Mouse (Mus musculus) heart, postnatal 0 days (tissue): ENCODE measurements around the gene Cd244a. TPM values are rescaled to one million over a fixed set of nuclear protein-coding genes. Genes with fewer than 3 reads are reported as not detected.

ENCODE experiments used
- ATAC-seq: fragments of 200-750 bp; cut with Nextera tagmentation; 2 replicates; pipeline ENCODE4 v1.8.0; 2017; ENCODE audit warnings: low read depth, moderate number of reproducible peaks, moderate library complexity; ENCODE audit not compliant: insufficient read depth
- DNase-seq: peaks from one replicate; pipeline ENCODE4 v3.0.0-alpha.2; 2016; ENCODE audit warnings: low spot score
- H3K27ac ChIP-seq: fragments of 300-500 bp; sonication (generic); 2 replicates; pipeline ENCODE4 v1.5.1; 2014; ENCODE audit warnings: low read depth, mild to moderate bottlenecking
- H3K27me3 ChIP-seq: fragments of 300-500 bp; sonication (generic); 2 replicates; pipeline ENCODE4 v1.6.1; 2014; ENCODE audit warnings: low read length, mixed read lengths; ENCODE audit not compliant: control insufficient read depth, insufficient read depth
- H3K36me3 ChIP-seq: fragments of 300-500 bp; sonication (generic); replicated peaks from 2 replicates; pipeline ENCODE4 v1.6.1; 2014; ENCODE audit warnings: low read length, mixed read lengths; ENCODE audit not compliant: control insufficient read depth, insufficient read depth
- H3K4me1 ChIP-seq: fragments of 300-500 bp; sonication (generic); 2 replicates; pipeline ENCODE4 v1.6.1; 2014; ENCODE audit warnings: antibody characterized with exemption; ENCODE audit not compliant: control insufficient read depth, insufficient read depth
- H3K4me2 ChIP-seq: fragments of 300-500 bp; sonication (generic); 2 replicates; pipeline ENCODE4 v1.6.1; 2014; ENCODE audit warnings: low read depth, mild to moderate bottlenecking, low read length, moderate library complexity
- H3K4me3 ChIP-seq: fragments of 300-500 bp; sonication (generic); 2 replicates; pipeline ENCODE4 v1.5.1; 2014; ENCODE audit warnings: low read depth, low read length
- H3K9ac ChIP-seq: fragments of 300-500 bp; sonication (generic); replicated peaks from 2 replicates; pipeline ENCODE4 v1.6.1; 2014; ENCODE audit warnings: low read depth, low read length, mixed read lengths
- H3K9me3 ChIP-seq: fragments of 300-500 bp; sonication (generic); replicated peaks from 2 replicates; pipeline ENCODE4 v1.6.1; 2016; ENCODE audit warnings: low read length; ENCODE audit not compliant: control insufficient read depth
- CTCF ChIP-seq: IDR thresholded peaks from 2 replicates; pipeline ENCODE4 v1.5.1; 2016; ENCODE audit warnings: antibody characterized with exemption, control low read depth, low read depth
- EP300 ChIP-seq: IDR thresholded peaks from 2 replicates; pipeline ENCODE4 v1.6.1; 2016; ENCODE audit warnings: antibody characterized with exemption, low read depth
- WGBS: fragments of 180-500 bp; shearing (Covaris S2); extraction: QIAGEN DNeasy Blood & Tissue Kit; methylation state at CpG from one replicate; pipeline ENCODE4 v1.1.7; 2014; 5-methylcytosine and 5-hydroxymethylcytosine counted together
- polyA plus RNA-seq: library from polyadenylated mRNA; unstranded; fragments of >200 nt; fragmentation: Nextera tagmentation; extraction: Ambion mirVana; gene quantifications from 2 replicates; pipeline ENCODE4 v1.2.1, GENCODE M21; 2015
- total RNA-seq: library from RNA; depleted of rRNA; stranded (reverse); fragments of >200 nt; gene quantifications from 2 replicates; pipeline ENCODE4 v1.2.3, GENCODE M21; 2014; ENCODE audit warnings: low replicate concordance

Cd244a gene
- total and polyA plus RNA-seq, 2 experiments from 2014 or later, result 0.16 to 4.0 TPM

DNA sequence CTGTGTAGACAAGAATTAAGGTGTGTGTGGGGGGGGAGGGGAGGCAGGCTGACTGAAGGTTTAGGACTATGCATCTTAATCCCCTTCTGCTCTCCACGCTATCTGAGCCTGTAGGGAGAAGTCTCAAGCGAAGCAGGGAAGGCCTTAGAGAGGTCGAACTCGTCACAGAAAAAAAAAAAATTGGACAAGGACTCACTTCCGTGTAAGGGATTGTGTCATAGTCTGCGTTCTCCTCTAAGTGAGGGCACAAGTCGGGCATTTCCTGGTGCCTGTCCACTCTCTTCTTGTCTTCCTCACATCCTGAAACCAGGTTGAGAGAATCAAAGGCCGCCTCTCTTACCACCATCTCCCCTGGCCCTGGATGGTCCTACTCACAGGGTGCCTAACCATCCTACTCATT, 78.1 kb downstream of the Cd244a start:
- Histone ChIP-seq H3K27me3 (no peaks in the 10 kb centered on the region), H3K9me3 (no peaks in the 10 kb centered on the region), H3K4me1 (no peaks in the 10 kb centered on the region), H3K36me3 (no peaks in the 10 kb centered on the region), H3K9ac (no peak overlapping the region), H3K4me2 (no peak overlapping the region), H3K4me3 (no peak overlapping the region), H3K27ac (no peak overlapping the region)
- ATAC-seq, result no peak
- no peak for TF ChIP-seq EP300
- no peak for TF ChIP-seq CTCF
- no peak for DNase-seq
- 67% methylated on average over 8 of the region's 8 CpGs for WGBS

DNA sequence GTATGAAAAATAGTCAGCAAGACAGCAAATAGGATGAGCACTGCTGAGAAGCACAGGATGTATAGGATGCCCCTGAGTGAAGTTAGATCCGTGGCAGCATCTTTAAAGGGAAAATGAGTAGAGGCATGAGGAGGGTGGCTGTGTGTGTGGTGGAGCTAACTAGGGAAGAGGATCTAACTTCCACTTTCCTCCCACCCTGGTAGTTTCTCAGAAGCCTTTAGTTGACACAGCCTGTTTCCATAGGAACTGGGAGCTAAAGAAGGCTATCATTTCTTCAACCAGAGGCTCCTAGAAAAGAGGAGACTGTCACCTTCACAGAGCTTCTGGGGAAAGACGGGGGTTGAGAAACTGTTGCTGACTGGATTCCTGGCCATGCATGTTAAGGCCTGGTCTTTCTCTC, 79.7 kb downstream of the Cd244a start:
- Histone ChIP-seq H3K4me2 (no peak overlapping the region), H3K4me1 (no peaks in the 10 kb centered on the region), H3K36me3 (no peaks in the 10 kb centered on the region), H3K27me3 (no peaks in the 10 kb centered on the region), H3K27ac (no peak overlapping the region), H3K9me3 (no peaks in the 10 kb centered on the region), H3K4me3 (no peak overlapping the region), H3K9ac (no peak overlapping the region)
- TF ChIP-seq EP300 (no peak), CTCF (no peak)
- no peak for ATAC-seq
- no peak for DNase-seq
- WGBS, result 53% methylated on average over 2 of the region's 2 CpGs

DNA sequence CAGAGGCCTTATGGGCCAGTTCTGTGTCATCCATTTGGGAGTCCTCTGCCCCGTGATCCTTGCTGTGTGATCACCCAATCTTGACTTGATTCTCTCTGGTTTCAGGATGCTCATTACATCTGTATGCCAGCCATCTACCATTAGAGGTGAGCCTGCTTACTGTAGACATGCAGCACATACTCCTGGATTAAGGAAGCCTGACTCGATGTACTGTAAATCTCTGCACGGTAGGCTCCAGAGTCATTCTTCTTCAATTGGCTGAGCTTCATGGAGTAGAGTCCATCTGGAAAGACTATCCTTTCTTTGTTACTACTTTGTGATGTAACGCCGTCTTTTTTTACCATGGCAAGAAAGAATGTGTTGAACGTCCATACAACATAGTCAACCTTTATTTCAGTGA, 81.8 kb downstream of the Cd244a start:
- H3K4me2 ChIP-seq, result no peak overlapping the region
- H3K4me1 ChIP-seq, result no peaks in the 10 kb centered on the region
- WGBS, result 90% methylated on average over 6 of the region's 6 CpGs
- no peak for DNase-seq
- H3K9me3 ChIP-seq, result no peaks in the 10 kb centered on the region
- H3K4me3 ChIP-seq, result no peak overlapping the region
- no peaks in the 10 kb centered on the region for H3K36me3 ChIP-seq
- no peak overlapping the region for H3K9ac ChIP-seq
- no peak overlapping the region for H3K27ac ChIP-seq
- TF ChIP-seq EP300 (no peak), CTCF (no peak)
- no peak for ATAC-seq
- H3K27me3 ChIP-seq, result no peaks in the 10 kb centered on the region

DNA sequence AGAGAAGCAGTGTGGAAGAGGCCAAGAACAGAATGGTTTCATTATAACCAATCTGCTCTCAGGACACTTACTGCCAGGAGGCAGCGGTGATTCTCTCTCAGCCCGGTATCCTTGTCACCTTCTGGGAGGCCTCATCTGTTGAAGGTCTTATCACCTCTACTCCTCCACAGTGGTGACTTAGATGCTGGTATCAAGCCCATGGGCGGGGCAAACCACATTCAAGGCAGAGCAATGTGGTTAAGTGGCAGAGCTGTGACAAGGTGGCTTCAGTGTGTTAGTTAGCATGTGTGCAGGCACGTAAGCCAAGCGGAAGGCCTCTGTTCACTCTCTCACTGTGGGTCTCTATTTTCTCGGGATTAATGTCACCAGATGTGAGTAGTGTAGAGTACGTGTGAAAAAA, 84.6 kb downstream of the Cd244a start:
- H3K4me3 ChIP-seq, result no peak overlapping the region
- H3K4me1 ChIP-seq, result no peaks in the 10 kb centered on the region
- TF ChIP-seq CTCF (no peak), EP300 (no peak)
- no peaks in the 10 kb centered on the region for H3K27me3 ChIP-seq
- DNase-seq (no peak), ATAC-seq (no peak)
- no peaks in the 10 kb centered on the region for H3K36me3 ChIP-seq
- 46% methylated on average over 7 of the region's 7 CpGs for WGBS
- no peak overlapping the region for H3K27ac ChIP-seq
- no peak overlapping the region for H3K9ac ChIP-seq
- H3K4me2 ChIP-seq, result no peak overlapping the region
- no peaks in the 10 kb centered on the region for H3K9me3 ChIP-seq

DNA sequence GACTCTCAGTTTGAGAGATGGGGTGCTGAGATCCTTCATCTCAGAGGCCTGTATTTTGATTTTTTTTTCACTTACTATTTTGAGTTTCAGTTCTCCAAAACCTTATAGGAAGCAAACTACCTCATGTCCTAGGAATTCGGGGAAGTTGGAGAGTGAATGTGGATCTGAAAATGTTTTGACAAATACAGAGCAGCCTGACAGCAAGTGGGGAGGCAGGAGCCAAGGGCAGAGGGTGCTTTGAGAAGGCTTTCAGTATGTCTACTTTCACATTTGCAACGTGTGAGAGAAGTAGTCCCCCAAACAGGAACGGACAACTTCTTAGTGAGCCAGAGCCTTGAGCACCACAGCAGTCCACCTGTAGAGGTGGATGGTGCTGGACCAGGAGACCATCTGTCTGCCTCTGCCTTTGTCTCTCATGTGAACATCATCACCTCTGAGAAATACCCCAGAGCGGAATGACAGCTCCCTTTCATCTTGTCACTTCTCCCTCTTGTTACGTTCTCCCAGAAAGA, 87.5 kb downstream of the Cd244a start:
- Histone ChIP-seq H3K4me2 (no peak overlapping the region), H3K4me1 (no peaks in the 10 kb centered on the region), H3K36me3 (no peaks in the 10 kb centered on the region), H3K9ac (no peak overlapping the region), H3K27ac (no peak overlapping the region), H3K9me3 (no peaks in the 10 kb centered on the region), H3K4me3 (no peak overlapping the region), H3K27me3 (no peaks in the 10 kb centered on the region)
- WGBS, result 51% methylated on average over 5 of the region's 5 CpGs
- ATAC-seq (no peak), DNase-seq (no peak)
- no peak for TF ChIP-seq CTCF
- no peak for TF ChIP-seq EP300

DNA sequence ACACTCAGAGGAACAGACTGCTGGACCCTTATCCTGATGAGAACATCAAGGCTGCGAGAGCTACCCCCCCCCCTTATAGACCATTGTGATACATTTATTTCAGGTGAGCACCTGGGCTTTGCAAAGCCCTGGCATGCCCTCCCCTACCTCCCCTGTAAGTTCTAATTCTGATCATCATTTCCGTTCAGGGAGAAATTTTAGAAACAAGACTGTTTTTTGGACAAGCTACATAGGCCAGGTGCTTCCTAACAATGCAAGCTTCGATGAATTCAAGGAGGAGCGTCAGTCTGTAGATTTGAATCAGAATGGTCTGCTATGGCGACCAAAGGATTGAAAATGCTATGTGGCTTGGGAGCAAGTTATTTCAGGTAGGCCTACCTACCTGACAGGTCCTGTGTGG, 88.7 kb downstream of the Cd244a start:
- no peaks in the 10 kb centered on the region for H3K9me3 ChIP-seq
- ATAC-seq (no peak), DNase-seq (no peak)
- H3K4me1 ChIP-seq, result no peaks in the 10 kb centered on the region
- H3K27ac ChIP-seq, result no peak overlapping the region
- H3K4me3 ChIP-seq, result no peak overlapping the region
- WGBS, result 73% methylated on average over 5 of the region's 5 CpGs
- no peaks in the 10 kb centered on the region for H3K36me3 ChIP-seq
- H3K4me2 ChIP-seq, result no peak overlapping the region
- no peaks in the 10 kb centered on the region for H3K27me3 ChIP-seq
- TF ChIP-seq CTCF (no peak), EP300 (no peak)
- no peak overlapping the region for H3K9ac ChIP-seq
